Mouse (Mus musculus) forebrain, embryonic 15.5 days (tissue): ENCODE measurements around the gene Map2. TPM values are rescaled to one million over a fixed set of nuclear protein-coding genes. Genes with fewer than 3 reads are reported as not detected.

Source experiments
- ATAC-seq: fragments of 200-750 bp; cut with Nextera tagmentation; replicated peaks from 2 replicates; pipeline ENCODE4 v1.8.0; 2017; ENCODE audit warnings: mild to moderate bottlenecking, moderate TSS enrichment, moderate library complexity
- H3K27ac ChIP-seq: fragments of 300-500 bp; sonication (generic); replicated peaks from 2 replicates; pipeline ENCODE4 v1.5.1; 2015; ENCODE audit warnings: mild to moderate bottlenecking, inconsistent platforms
- H3K27me3 ChIP-seq: fragments of 300-500 bp; sonication (generic); 2 replicates; pipeline ENCODE4 v1.6.1; 2015; ENCODE audit warnings: inconsistent platforms
- H3K36me3 ChIP-seq: fragments of 300-500 bp; sonication (generic); 2 replicates; pipeline ENCODE4 v1.6.1; 2015; ENCODE audit warnings: mild to moderate bottlenecking, inconsistent platforms
- H3K4me1 ChIP-seq: fragments of 300-500 bp; sonication (generic); 2 replicates; pipeline ENCODE4 v1.6.1; 2015; ENCODE audit warnings: inconsistent platforms
- H3K4me2 ChIP-seq: fragments of 300-500 bp; sonication (generic); replicated peaks from 2 replicates; pipeline ENCODE4 v1.6.1; 2015; ENCODE audit warnings: mild to moderate bottlenecking, inconsistent platforms
- H3K4me3 ChIP-seq: fragments of 300-500 bp; sonication (generic); 2 replicates; pipeline ENCODE4 v1.5.1; 2015; ENCODE audit warnings: mild to moderate bottlenecking, inconsistent platforms
- H3K9ac ChIP-seq: fragments of 300-500 bp; sonication (generic); replicated peaks from 2 replicates; pipeline ENCODE4 v1.6.1; 2015; ENCODE audit warnings: mild to moderate bottlenecking, inconsistent platforms
- H3K9me3 ChIP-seq: fragments of 300-500 bp; sonication (generic); 2 replicates; pipeline ENCODE4 v1.6.1; 2016; ENCODE audit warnings: inconsistent platforms
- WGBS: fragments of 180-500 bp; shearing (Covaris S2); methylation state at CpG from one replicate; pipeline ENCODE4 v1.1.7; 2015; ENCODE audit warnings: mixed read lengths; 5-methylcytosine and 5-hydroxymethylcytosine counted together
- polyA plus RNA-seq: library from polyadenylated mRNA; unstranded; fragments of >200 nt; fragmentation: Nextera tagmentation; extraction: Ambion mirVana; gene quantifications from 2 replicates; pipeline ENCODE4 v1.2.1, GENCODE M21; 2015

The Map2 gene
- polyA plus RNA-seq, 1 experiment from 2014 or later, result 448 TPM

DNA sequence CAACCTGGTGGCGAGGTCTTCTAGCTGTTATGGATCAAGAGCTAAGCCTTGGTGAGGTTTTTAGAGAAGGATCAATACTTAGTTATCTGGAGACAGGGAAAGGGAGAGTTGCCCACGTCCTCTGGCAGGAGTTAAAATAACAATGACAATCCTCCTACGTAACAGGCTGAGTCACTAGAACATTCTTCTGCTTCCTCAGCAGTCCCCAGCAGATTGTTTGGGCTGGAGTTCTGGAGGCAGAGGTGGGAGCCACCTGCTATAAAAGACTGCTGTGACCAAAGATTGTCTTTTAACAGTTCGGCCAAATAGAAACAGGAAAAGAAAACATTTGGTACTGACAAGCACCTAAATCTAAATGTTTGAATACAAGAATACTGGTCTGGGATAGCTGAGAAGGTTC is 190.5 kb downstream of the Map2 start:
- H3K4me3 ChIP-seq, result no peak overlapping the region
- H3K9me3 ChIP-seq, result no peaks in the 10 kb centered on the region
- ATAC-seq, result no peak
- H3K36me3 ChIP-seq, result peaks cover 30% of the 10 kb centered on the region
- WGBS, result 77% methylated on average over 4 of the region's 4 CpGs
- peaks cover 23% of the 10 kb centered on the region for H3K4me1 ChIP-seq
- no peak overlapping the region for H3K27ac ChIP-seq
- H3K27me3 ChIP-seq, result no peaks in the 10 kb centered on the region
- no peak overlapping the region for H3K4me2 ChIP-seq
- no peak overlapping the region for H3K9ac ChIP-seq

DNA sequence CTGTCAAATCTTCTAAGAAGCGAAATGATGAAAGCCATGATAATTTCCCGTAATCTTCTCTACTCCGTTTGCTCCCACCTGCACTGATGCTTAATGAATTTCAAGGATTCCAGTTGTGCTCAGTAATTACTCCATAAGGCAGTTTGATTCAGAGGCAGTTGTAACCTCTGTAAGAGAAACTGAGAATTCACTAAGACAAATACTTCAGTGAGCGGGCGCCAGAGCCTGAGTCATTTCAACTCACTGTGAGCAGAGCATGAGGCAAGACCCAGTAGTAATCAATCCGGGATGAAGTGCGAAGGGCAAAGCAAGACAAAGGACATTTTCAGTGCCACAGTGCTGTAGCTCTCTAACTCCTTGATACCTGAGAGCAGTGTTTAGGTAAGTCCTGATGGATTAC is 194.4 kb downstream of the Map2 start:
- H3K9ac ChIP-seq, result no peak overlapping the region
- no peaks in the 10 kb centered on the region for H3K4me1 ChIP-seq
- peak overlapping the region; percentile 50; the same call in 1 of the 2 replicates for H3K27ac ChIP-seq
- H3K36me3 ChIP-seq, result peaks cover 33% of the 10 kb centered on the region
- ATAC-seq, result no peak
- no peaks in the 10 kb centered on the region for H3K27me3 ChIP-seq
- H3K4me3 ChIP-seq, result no peak overlapping the region
- no peak overlapping the region for H3K4me2 ChIP-seq
- no peaks in the 10 kb centered on the region for H3K9me3 ChIP-seq
- 81% methylated on average over 7 of the region's 7 CpGs for WGBS

DNA sequence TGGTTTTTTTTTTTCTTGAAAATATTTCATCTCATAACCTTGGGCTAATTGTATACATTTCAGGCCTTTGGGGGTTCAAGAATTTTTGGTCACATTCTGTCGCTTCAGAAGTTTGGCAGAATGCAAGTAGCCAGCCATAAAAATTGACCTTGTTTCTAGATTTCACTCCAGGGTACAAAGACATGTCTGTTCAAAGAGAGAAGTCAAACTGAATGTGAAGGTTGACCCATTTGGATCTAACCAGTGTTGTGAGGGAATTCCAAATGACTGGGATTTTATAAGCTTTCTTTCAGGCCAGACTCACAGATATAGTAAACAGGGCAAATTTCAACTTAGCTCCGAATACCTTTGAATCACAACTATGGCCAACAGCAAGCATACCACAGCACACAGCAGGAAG is 196.3 kb downstream of the Map2 start:
- Histone ChIP-seq H3K4me2 (no peak overlapping the region), H3K4me1 (no peaks in the 10 kb centered on the region), H3K36me3 (peaks cover 26% of the 10 kb centered on the region), H3K27me3 (no peaks in the 10 kb centered on the region), H3K27ac (no peak overlapping the region), H3K9me3 (no peaks in the 10 kb centered on the region), H3K9ac (no peak overlapping the region), H3K4me3 (no peak overlapping the region)
- 70% methylated on average over 2 of the region's 2 CpGs for WGBS
- ATAC-seq, result no peak

GRCm38 (mm10) chr1:66386321-66386720 is 211.2 kb downstream of the Map2 start:
- H3K4me1 ChIP-seq, result peaks cover 50% of the 10 kb centered on the region
- peak overlapping the region; percentile 93 for H3K27ac ChIP-seq
- H3K27me3 ChIP-seq, result no peaks in the 10 kb centered on the region
- no peaks in the 10 kb centered on the region for H3K9me3 ChIP-seq
- H3K9ac ChIP-seq, result peak overlapping the region; percentile 52; the same call in 1 of the 2 replicates
- peak overlapping the region; percentile 37 for H3K4me3 ChIP-seq
- ATAC-seq, result peak; percentile 12
- peaks cover 7% of the 10 kb centered on the region for H3K36me3 ChIP-seq
- H3K4me2 ChIP-seq, result peak overlapping the region; percentile 46
- WGBS, result 33% methylated on average over 4 of the region's 4 CpGs

DNA sequence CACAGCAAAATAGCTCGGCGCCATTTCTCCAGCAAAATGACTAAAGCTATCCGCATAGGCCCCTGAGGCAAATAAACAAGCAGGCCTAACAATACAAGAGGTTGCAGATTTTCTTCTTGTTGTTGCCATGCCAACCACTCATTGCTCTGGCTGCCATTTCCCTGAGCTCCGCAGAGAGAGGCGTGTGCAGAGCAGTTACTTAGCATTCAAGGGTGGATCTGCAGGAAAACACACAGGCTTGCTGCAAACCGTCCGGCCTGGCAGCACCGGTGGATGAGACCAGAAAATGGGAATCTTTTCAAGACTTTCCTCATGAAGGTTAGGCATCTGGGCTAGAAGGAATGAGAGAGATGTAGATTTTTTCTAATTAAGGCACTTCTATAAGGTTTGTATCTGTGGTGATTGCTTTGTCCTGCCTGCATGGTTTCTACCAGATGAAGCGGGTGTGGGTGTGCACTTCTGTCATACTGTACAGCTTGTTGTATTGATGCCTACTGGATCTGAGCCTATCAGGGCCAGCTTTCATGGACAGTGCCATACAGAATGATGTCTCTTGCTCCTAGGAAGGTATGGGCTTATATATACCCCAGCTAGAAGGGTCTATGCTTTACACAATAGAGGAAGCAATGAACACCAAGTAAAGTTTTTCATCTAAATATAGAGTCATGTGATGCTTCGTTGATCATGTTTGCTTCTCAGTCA is 211.8 kb downstream of the Map2 start:
- Histone ChIP-seq H3K4me2 (peak overlapping the region; percentile 46), H3K27ac (peak overlapping the region; percentile 93), H3K9me3 (no peaks in the 10 kb centered on the region), H3K4me3 (peak overlapping the region; percentile 37), H3K27me3 (no peaks in the 10 kb centered on the region), H3K36me3 (peaks cover 6% of the 10 kb centered on the region), H3K9ac (peak overlapping the region; percentile 52), H3K4me1 (peaks cover 50% of the 10 kb centered on the region)
- peak; percentile 96 for ATAC-seq
- WGBS, result 5% methylated on average over 10 of the region's 10 CpGs

GRCm38 (mm10) chr1:66388561-66388960 is 213.5 kb downstream of the Map2 start:
- H3K4me1 ChIP-seq, result peaks cover 50% of the 10 kb centered on the region
- peak overlapping the region; percentile 39 for H3K4me2 ChIP-seq
- H3K4me3 ChIP-seq, result peak overlapping the region; percentile 17
- H3K9ac ChIP-seq, result 0 out of 2 replicates have a peak overlapping the region, but pooled peaks have one; percentile 3
- no peaks in the 10 kb centered on the region for H3K36me3 ChIP-seq
- 15% methylated on average over 8 of the region's 8 CpGs for WGBS
- peak; percentile 36 for ATAC-seq
- H3K9me3 ChIP-seq, result no peaks in the 10 kb centered on the region
- H3K27ac ChIP-seq, result peak overlapping the region; percentile 74
- H3K27me3 ChIP-seq, result no peaks in the 10 kb centered on the region

DNA sequence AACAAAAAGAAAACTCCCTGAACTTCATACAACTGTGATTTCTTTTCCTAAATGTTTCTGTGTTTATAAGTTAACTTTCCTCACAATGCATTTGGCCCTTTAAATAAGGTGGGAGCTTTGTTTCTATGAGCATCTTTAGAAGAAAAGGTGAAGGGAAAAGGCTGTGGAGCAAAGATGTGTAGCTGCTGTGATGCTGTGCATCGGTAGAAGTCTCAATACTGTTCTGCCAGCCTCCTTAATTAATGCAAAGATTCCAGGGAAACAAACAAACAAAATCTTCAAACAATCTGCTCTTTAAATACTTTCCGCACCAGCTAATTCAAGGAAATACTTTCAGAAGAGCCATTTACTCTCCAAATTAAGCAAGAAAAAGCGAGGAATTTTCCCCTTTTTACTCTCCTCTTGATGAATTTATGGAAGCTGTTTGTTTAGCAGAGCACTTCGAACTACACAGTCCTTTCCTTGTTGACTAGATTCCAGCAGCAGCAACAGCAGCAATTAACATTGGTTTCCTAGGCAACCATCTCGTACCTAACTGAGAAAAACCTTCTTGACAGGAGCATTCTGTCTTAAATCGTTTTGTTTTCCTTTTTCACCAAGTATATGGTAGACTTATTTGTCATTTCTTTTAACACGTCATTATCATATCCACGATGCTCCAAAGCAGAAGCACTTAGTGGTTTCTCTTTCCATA is 220.0 kb downstream of the Map2 start:
- peaks cover 23% of the 10 kb centered on the region for H3K4me1 ChIP-seq
- peak; percentile 80 for ATAC-seq
- WGBS, result 7% methylated on average over 8 of the region's 8 CpGs
- peak overlapping the region; percentile 72 for H3K27ac ChIP-seq
- no peaks in the 10 kb centered on the region for H3K9me3 ChIP-seq
- H3K9ac ChIP-seq, result 0 out of 2 replicates have a peak overlapping the region, but pooled peaks have one; percentile 22
- H3K27me3 ChIP-seq, result no peaks in the 10 kb centered on the region
- peak overlapping the region; percentile 7 for H3K4me2 ChIP-seq
- no peak overlapping the region for H3K4me3 ChIP-seq
- H3K36me3 ChIP-seq, result peaks cover 8% of the 10 kb centered on the region

- Histone ChIP-seq H3K27me3 (no peaks in the 10 kb centered on the region), H3K4me3 (no peak overlapping the region), H3K36me3 (peaks cover 9% of the 10 kb centered on the region), H3K4me1 (peaks cover 23% of the 10 kb centered on the region), H3K9me3 (no peaks in the 10 kb centered on the region), H3K27ac (peak overlapping the region; percentile 72), H3K4me2 (peak overlapping the region; percentile 7; the same call in 1 of the 2 replicates), H3K9ac (no peak overlapping the region)
- WGBS, result 34% methylated on average over 2 of the region's 2 CpGs
- ATAC-seq, result peak; percentile 41; the same call in 1 of the 2 replicates
Observed at GRCm38 (mm10) chr1:66395826-66396225, 220.8 kb downstream of the Map2 start.

DNA sequence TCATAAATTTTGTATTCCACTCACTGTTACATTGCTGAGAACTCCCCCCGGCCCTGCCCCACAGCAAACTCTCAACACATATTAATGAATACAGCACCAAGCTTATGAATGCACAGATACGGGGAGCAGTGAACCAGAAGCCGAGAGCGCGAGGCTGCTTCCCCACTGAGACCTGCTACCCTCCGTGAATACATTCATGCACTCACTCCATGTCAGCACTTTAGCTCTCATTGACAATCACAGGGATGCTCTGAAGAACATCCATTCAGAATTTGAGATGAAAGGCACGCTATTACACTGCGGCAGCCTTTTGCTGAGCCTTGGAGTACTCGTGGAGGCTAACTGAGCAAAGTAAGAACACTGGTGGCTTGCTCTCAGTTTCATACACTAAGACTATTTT is 226.8 kb downstream of the Map2 start:
- Histone ChIP-seq H3K27ac (no peak overlapping the region; the same call in 1 of the 2 replicates), H3K9me3 (no peaks in the 10 kb centered on the region), H3K36me3 (peaks cover 50% of the 10 kb centered on the region), H3K4me2 (no peak overlapping the region), H3K4me1 (no peaks in the 10 kb centered on the region), H3K4me3 (no peak overlapping the region), H3K9ac (no peak overlapping the region), H3K27me3 (no peaks in the 10 kb centered on the region)
- ATAC-seq, result peak; percentile 56; the same call in 1 of the 2 replicates
- WGBS, result 16% methylated on average over 9 of the region's 9 CpGs

- WGBS, result 67% methylated on average over 13 of the region's 13 CpGs
- no peaks in the 10 kb centered on the region for H3K9me3 ChIP-seq
- H3K9ac ChIP-seq, result no peak overlapping the region
- H3K27ac ChIP-seq, result no peak overlapping the region
- no peak overlapping the region for H3K4me3 ChIP-seq
- H3K4me1 ChIP-seq, result no peaks in the 10 kb centered on the region
- H3K27me3 ChIP-seq, result no peaks in the 10 kb centered on the region
- H3K36me3 ChIP-seq, result peaks cover 72% of the 10 kb centered on the region
- ATAC-seq, result peak; percentile 71
- H3K4me2 ChIP-seq, result no peak overlapping the region
Observed at GRCm38 (mm10) chr1:66407270-66407967, 232.3 kb downstream of the Map2 start.

DNA sequence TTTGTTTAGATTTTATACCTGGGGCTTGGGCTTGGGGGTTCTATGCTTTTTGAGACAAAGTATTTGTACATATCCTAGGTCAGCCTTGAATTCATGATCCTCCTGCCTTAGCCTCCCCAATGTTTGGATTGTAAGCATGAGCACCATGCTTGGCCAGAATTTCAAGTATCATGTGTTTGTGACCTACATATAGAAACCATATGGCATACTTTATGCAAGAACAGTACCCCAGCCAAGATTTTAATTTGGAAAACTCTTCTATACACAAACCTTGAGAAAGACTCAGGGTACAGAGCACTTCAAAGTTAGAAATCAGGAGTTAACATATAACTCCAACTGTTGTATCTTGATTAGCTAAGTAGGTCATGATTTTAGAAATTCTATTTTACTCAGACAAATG is 243.3 kb downstream of the Map2 start:
- ATAC-seq, result no peak
- H3K9ac ChIP-seq, result no peak overlapping the region
- H3K4me3 ChIP-seq, result no peak overlapping the region
- peaks cover 72% of the 10 kb centered on the region for H3K36me3 ChIP-seq
- H3K27me3 ChIP-seq, result no peaks in the 10 kb centered on the region
- no peak overlapping the region for H3K4me2 ChIP-seq
- H3K27ac ChIP-seq, result no peak overlapping the region
- H3K4me1 ChIP-seq, result no peaks in the 10 kb centered on the region
- H3K9me3 ChIP-seq, result no peaks in the 10 kb centered on the region

DNA sequence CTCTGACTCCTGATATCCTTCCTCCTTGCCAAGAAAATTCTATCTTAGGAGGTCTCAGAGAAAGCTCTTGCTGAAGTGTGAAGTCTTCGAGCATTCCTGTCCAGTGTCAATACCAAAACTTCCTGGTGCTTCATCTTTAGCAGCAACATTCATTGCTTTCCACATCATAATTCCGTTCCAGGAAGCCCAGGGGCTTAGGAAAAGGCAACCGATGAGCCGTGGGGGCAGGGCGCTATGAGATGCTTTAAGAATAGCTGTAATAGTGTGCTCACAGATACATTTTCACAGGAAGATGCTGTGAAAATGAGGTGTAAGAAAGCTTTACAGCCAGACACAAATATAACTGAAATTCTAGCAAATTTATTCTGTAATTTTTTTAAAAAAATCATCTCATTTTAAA is 251.0 kb downstream of the Map2 start:
- no peak for ATAC-seq
- Histone ChIP-seq H3K9ac (no peak overlapping the region), H3K36me3 (peaks cover 68% of the 10 kb centered on the region), H3K4me2 (no peak overlapping the region), H3K9me3 (no peaks in the 10 kb centered on the region), H3K4me1 (no peaks in the 10 kb centered on the region), H3K27ac (no peak overlapping the region), H3K4me3 (no peak overlapping the region), H3K27me3 (no peaks in the 10 kb centered on the region)
- 92% methylated on average over 5 of the region's 5 CpGs for WGBS
